Mouse (Mus musculus): ENCODE measurements around the gene Nfatc2. TPM values are rescaled to one million over a fixed set of nuclear protein-coding genes. Genes with fewer than 3 reads are reported as not detected.

Nfatc2 gene
- 45.3 to 50.5 TPM (median 49.1 TPM) in 4 replicates for total RNA-seq (2023; ENCODE audit: inconsistent age)

GRCm38 (mm10) chr2:168601491-168602386, at the start of gene Nfatc2:
TSS of gene Nfatc2 (minus strand) at chr2:168601657.

Other genes starting within 250 kb of the Nfatc2 start
- gene Atp9a, start 140.8 kb upstream of the Nfatc2 start, total RNA-seq (2023; ENCODE audit: inconsistent age): 0.48 to 2.6 TPM (median 1.2 TPM) in 4 replicates
- gene Sall4, start 166.3 kb upstream of the Nfatc2 start, total RNA-seq (2023; ENCODE audit: inconsistent age): not detected in 4 replicates

All from B cell, adult (primary cell).